Mouse (Mus musculus): ENCODE data around the gene Gm12845. TPM values are rescaled to one million over a fixed set of nuclear protein-coding genes. Genes with fewer than 3 reads are reported as not detected.

The Gm12845 gene
- polyA plus RNA-seq (2011; ENCODE audit: insufficient read depth, insufficient read length, low replicate concordance, missing spikeins) = not detected in 2 replicates

- no peak within 1 kb of the TSS for H3K4me3 ChIP-seq (replicated peaks; ENCODE audit: control insufficient read depth, low read depth, low read length)
- TF ChIP-seq CTCF (IDR thresholded peaks at IDR 0.05; ENCODE audit: control insufficient read depth, insufficient read depth, low read length) (no peak), POLR2A (IDR thresholded peaks at IDR 0.05; ENCODE audit: borderline replicate concordance, control insufficient read depth, low read depth, low read length) (no peak)
- WGBS = 81% methylated on average over 1 of the region's 1 CpGs
- H3K27ac ChIP-seq (ENCODE audit: control insufficient read depth, insufficient read depth, low read depth, low read length, poor library complexity) = no peak within 1 kb of the TSS
- H3K4me1 ChIP-seq (ENCODE audit: control insufficient read depth, insufficient read depth, low read length) = no peaks in the 10 kb centered on the region
Observed at GRCm38 (mm10) chr4:117724112-117724511, at the start of gene Gm12845. TSS of gene Gm12845 (plus strand) at chr4:117724412.

- TF ChIP-seq CTCF (IDR thresholded peaks at IDR 0.05; ENCODE audit: control insufficient read depth, insufficient read depth, low read length) (peak; percentile 85), POLR2A (IDR thresholded peaks at IDR 0.05; ENCODE audit: borderline replicate concordance, control insufficient read depth, low read depth, low read length) (no peak)
- 14% methylated on average over 3 of the region's 3 CpGs for WGBS
- no peak overlapping the region for H3K4me3 ChIP-seq (replicated peaks; ENCODE audit: control insufficient read depth, low read depth, low read length)
- H3K27ac ChIP-seq (ENCODE audit: control insufficient read depth, insufficient read depth, low read depth, low read length, poor library complexity) = no peak overlapping the region
- peaks cover 1% of the 10 kb centered on the region; the same call in 1 of the 2 replicates for H3K4me1 ChIP-seq (ENCODE audit: control insufficient read depth, insufficient read depth, low read length)
Observed at GRCm38 (mm10) chr4:117676903-117677302, 47.3 kb upstream of the Gm12845 start.

GRCm38 (mm10) chr4:117680963-117681362, 43.2 kb upstream of the Gm12845 start:
- WGBS = 75% methylated on average over 6 of the region's 6 CpGs
- H3K27ac ChIP-seq (ENCODE audit: control insufficient read depth, insufficient read depth, low read depth, low read length, poor library complexity) = no peak overlapping the region

GRCm38 (mm10) chr4:117681931-117682461, 42.2 kb upstream of the Gm12845 start, which contains the start of gene Dmap1:
TSS of gene Dmap1 (minus strand) at chr4:117682273.
- Histone ChIP-seq H3K4me3 (replicated peaks; ENCODE audit: control insufficient read depth, low read depth, low read length) (peak within 1 kb of the TSS; percentile 99), H3K27ac (ENCODE audit: control insufficient read depth, insufficient read depth, low read depth, low read length, poor library complexity) (peak within 1 kb of the TSS; percentile 56), H3K4me1 (ENCODE audit: control insufficient read depth, insufficient read depth, low read length) (peaks cover 1% of the 10 kb centered on the region; the same call in 1 of the 2 replicates)
- TF ChIP-seq CTCF (IDR thresholded peaks at IDR 0.05; ENCODE audit: control insufficient read depth, insufficient read depth, low read length) = peak; percentile 6; the same call in 1 of the 2 replicates
- TF ChIP-seq POLR2A (IDR thresholded peaks at IDR 0.05; ENCODE audit: borderline replicate concordance, control insufficient read depth, low read depth, low read length) = peak; percentile 26; the same call in 1 of the 2 replicates
- WGBS = under 1% methylated on average over 33 of the region's 33 CpGs

More at GRCm38 (mm10) chr4:117680963-117681362, 43.2 kb upstream of the Gm12845 start:
- Histone ChIP-seq H3K4me1 (ENCODE audit: control insufficient read depth, insufficient read depth, low read length) (peaks cover 1% of the 10 kb centered on the region; the same call in 1 of the 2 replicates), H3K4me3 (replicated peaks; ENCODE audit: control insufficient read depth, low read depth, low read length) (no peak overlapping the region)
- TF ChIP-seq CTCF (IDR thresholded peaks at IDR 0.05; ENCODE audit: control insufficient read depth, insufficient read depth, low read length) (no peak), POLR2A (IDR thresholded peaks at IDR 0.05; ENCODE audit: borderline replicate concordance, control insufficient read depth, low read depth, low read length) (no peak)

- Histone ChIP-seq H3K4me1 (ENCODE audit: control insufficient read depth, insufficient read depth, low read length) (peaks cover 1% of the 10 kb centered on the region; the same call in 1 of the 2 replicates), H3K27ac (ENCODE audit: control insufficient read depth, insufficient read depth, low read depth, low read length, poor library complexity) (no peak overlapping the region), H3K4me3 (replicated peaks; ENCODE audit: control insufficient read depth, low read depth, low read length) (peak overlapping the region; percentile 99)
- TF ChIP-seq CTCF (IDR thresholded peaks at IDR 0.05; ENCODE audit: control insufficient read depth, insufficient read depth, low read length) = no peak
- no peak for TF ChIP-seq POLR2A (IDR thresholded peaks at IDR 0.05; ENCODE audit: borderline replicate concordance, control insufficient read depth, low read depth, low read length)
Observed at GRCm38 (mm10) chr4:117682463-117682862, 41.7 kb upstream of the Gm12845 start.

- H3K27ac ChIP-seq (ENCODE audit: control insufficient read depth, insufficient read depth, low read depth, low read length, poor library complexity) = no peak overlapping the region
- TF ChIP-seq POLR2A (IDR thresholded peaks at IDR 0.05; ENCODE audit: borderline replicate concordance, control insufficient read depth, low read depth, low read length) (no peak), CTCF (IDR thresholded peaks at IDR 0.05; ENCODE audit: control insufficient read depth, insufficient read depth, low read length) (no peak)
- H3K4me3 ChIP-seq (replicated peaks; ENCODE audit: control insufficient read depth, low read depth, low read length) = no peak overlapping the region
- 75% methylated on average over 6 of the region's 6 CpGs for WGBS
- H3K4me1 ChIP-seq (ENCODE audit: control insufficient read depth, insufficient read depth, low read length) = peaks cover 1% of the 10 kb centered on the region; the same call in 1 of the 2 replicates
Observed at GRCm38 (mm10) chr4:117683048-117683768, 41.0 kb upstream of the Gm12845 start.

GRCm38 (mm10) chr4:117686354-117686753, 37.9 kb upstream of the Gm12845 start:
- TF ChIP-seq CTCF (IDR thresholded peaks at IDR 0.05; ENCODE audit: control insufficient read depth, insufficient read depth, low read length) (no peak), POLR2A (IDR thresholded peaks at IDR 0.05; ENCODE audit: borderline replicate concordance, control insufficient read depth, low read depth, low read length) (no peak)
- 77% methylated on average over 4 of the region's 4 CpGs for WGBS
- Histone ChIP-seq H3K4me3 (replicated peaks; ENCODE audit: control insufficient read depth, low read depth, low read length) (no peak overlapping the region), H3K4me1 (ENCODE audit: control insufficient read depth, insufficient read depth, low read length) (peaks cover 1% of the 10 kb centered on the region; the same call in 1 of the 2 replicates), H3K27ac (ENCODE audit: control insufficient read depth, insufficient read depth, low read depth, low read length, poor library complexity) (no peak overlapping the region)

- H3K4me1 ChIP-seq (ENCODE audit: control insufficient read depth, insufficient read depth, low read length) = no peaks in the 10 kb centered on the region
- no peak overlapping the region for H3K4me3 ChIP-seq (replicated peaks; ENCODE audit: control insufficient read depth, low read depth, low read length)
- H3K27ac ChIP-seq (ENCODE audit: control insufficient read depth, insufficient read depth, low read depth, low read length, poor library complexity) = no peak overlapping the region
- 3% methylated on average over 7 of the region's 7 CpGs for WGBS
- no peak for TF ChIP-seq CTCF (IDR thresholded peaks at IDR 0.05; ENCODE audit: control insufficient read depth, insufficient read depth, low read length)
- TF ChIP-seq POLR2A (IDR thresholded peaks at IDR 0.05; ENCODE audit: borderline replicate concordance, control insufficient read depth, low read depth, low read length) = no peak
Observed at GRCm38 (mm10) chr4:117705361-117705760, 18.9 kb upstream of the Gm12845 start.

All from bone marrow, adult 2 months (tissue).